Mouse (Mus musculus): Measurements from ENCODE around the gene Grid1. TPM values are rescaled to one million over a fixed set of nuclear protein-coding genes. Genes with fewer than 3 reads are reported as not detected.

The Grid1 gene
- total RNA-seq, 2 experiments from 2014 or later: 0.09 to 0.24 TPM

GRCm38 (mm10) chr14:35120089-35120488 lies 300.2 kb downstream of the Grid1 start:
- DNase-seq: no peak

GRCm38 (mm10) chr14:35120905-35121304 lies 301.0 kb downstream of the Grid1 start:
- no peak for DNase-seq

GRCm38 (mm10) chr14:35122111-35122510 lies 302.2 kb downstream of the Grid1 start:
- no peak for DNase-seq

- DNase-seq: no peak
Measured at GRCm38 (mm10) chr14:35123260-35123875, 303.5 kb downstream of the Grid1 start.

DNA sequence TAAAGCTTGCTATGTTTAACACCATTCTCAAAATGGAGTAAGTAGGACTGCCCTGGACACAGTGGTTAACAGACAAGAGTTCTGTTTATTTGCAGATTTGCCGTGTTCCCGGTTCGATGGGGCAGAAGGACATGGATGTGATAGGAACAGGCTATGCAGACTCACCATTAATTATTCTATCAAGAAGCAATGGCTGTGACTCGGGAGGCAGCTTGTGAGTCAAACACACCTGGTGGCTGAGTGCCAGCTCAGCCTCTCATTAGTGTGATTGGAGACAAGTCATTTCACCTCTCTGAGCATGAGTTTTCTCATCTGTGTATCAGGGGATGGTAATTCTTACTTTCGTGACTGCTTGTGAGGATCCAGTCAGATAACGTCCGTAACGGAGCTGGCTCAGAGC lies 307.7 kb downstream of the Grid1 start:
- no peak for DNase-seq

DNA sequence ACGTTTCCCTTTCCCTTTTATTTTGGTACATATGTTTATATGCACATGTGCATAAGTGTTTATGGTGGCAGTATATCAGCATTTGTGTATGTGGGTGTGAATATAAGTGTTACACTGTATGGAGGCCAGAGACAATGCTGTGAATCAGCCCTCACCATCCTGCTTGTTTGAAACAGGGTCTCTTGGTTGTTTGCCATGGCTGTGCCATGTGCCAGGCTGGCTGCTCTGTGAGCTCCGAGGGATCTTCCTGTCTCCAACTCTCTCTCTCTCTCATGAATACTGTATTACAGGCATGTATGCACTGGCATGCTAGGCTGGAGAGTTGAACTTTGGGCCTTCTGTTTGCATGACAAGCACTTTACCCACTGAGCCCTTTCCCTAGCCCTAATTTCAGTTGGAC lies 315.1 kb downstream of the Grid1 start:
- DNase-seq: no peak

- DNase-seq: no peak
Measured at GRCm38 (mm10) chr14:35138069-35138468, 318.2 kb downstream of the Grid1 start.

- DNase-seq: no peak
Measured at GRCm38 (mm10) chr14:35139824-35140223, 319.9 kb downstream of the Grid1 start.

DNA sequence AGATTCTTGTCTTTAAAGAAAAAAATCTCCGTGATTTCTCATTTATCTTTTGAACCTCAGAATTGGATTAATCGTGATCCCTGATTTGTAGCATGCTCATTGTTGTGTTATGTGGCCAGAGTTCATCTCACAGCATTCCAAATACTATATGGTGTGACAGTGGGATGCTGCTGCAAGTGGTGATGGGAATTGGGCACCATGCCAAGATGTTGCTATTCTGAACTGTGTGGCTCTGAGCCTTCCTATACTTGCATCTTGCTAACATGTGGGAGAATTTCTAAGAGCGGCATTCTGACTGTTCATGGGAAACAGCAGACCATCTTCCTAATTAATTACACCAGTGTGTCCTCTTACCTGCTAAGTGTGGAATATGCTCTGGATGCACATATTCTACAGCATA lies 332.5 kb downstream of the Grid1 start:
- DNase-seq: no peak

- DNase-seq: no peak
Measured at GRCm38 (mm10) chr14:35153701-35154277, 333.9 kb downstream of the Grid1 start.

DNA sequence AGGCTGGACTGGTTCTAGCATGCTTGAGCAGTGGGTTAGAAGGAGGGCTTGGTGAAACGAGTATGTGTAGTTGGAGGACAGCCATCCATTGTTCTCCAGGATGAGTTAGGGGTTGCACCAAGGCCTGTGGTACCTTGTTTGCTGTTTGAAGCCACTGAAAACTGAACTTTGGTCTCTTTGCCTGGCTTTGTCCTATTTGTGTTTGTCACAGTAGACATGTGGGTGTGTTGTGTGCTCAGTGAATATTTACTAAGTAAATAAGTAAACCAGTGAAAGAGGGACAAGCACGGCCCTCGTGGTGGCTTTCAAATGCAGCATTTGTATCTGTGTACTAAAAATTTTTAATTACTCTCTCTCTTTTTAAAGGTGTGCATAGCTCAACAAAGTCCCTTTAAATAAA lies 334.5 kb downstream of the Grid1 start:
- no peak for DNase-seq

DNA sequence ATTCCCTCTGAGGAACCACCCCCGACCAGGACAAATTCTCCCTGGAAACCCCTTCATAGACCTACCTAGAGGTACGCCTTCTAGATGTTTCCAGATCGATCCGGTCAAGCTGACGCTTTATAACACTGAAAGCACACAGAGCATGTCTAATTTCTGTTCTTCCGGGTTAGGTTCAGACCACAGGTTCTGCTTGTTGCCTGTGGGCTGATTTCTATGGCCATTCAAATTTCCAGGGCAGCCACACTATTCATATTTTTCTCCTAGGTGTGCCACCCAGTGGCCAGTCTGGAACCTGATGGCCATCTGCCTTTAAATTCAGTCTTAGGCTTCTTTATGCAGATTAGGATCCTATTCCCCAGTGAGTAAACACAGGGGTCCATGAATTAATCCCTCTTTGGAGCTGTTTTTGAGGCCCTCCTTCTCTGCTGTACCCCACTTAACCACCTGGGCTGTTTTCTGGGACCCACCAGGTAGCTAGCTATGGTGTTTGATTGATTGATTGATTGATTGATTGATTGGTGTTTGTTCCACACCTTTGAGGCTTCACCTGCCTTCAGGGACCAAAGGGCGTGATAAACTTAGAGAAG lies 337.3 kb downstream of the Grid1 start:
- DNase-seq: no peak

DNA sequence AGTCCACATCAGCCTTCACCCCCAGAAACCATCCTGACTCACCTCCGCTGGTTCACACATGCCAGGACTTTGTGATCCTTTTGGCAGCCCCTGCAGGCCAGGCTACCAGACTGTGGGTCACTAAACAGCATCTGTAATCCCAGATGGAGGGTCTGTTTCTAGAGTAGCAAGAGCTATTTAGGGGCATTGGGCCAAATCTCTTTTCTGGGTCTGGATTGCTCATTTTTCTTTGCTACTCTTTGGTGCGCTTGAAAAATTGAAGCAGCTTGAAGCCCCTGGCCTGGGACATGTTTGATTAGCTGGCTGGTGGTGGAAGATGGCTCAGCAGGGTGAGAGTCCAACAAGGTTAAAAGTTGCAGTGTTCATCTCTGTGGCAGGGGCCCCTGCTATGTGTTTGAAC lies 339.4 kb downstream of the Grid1 start:
- no peak for DNase-seq

DNA sequence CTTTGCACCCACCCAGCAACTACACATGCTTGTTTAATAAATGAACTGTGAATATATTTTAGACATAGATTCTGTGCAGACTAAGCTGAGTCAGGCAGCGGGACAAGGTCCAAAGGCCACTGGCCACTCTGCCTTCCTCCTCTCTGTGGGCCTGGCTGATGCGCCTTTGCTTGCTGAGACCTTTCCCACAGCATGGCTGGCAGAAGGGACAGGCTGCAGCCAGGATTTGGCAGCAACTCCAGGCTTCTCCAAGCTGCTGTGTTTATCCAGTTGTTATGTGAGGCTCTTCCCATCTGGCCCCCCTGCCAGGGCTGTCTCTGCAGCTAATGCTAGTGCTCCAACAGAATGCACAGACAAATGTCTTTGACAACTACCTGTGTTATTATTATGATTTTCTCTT lies 347.5 kb downstream of the Grid1 start:
- no peak for DNase-seq

GRCm38 (mm10) chr14:35173861-35174260 lies 354.0 kb downstream of the Grid1 start:
- DNase-seq: no peak

DNA sequence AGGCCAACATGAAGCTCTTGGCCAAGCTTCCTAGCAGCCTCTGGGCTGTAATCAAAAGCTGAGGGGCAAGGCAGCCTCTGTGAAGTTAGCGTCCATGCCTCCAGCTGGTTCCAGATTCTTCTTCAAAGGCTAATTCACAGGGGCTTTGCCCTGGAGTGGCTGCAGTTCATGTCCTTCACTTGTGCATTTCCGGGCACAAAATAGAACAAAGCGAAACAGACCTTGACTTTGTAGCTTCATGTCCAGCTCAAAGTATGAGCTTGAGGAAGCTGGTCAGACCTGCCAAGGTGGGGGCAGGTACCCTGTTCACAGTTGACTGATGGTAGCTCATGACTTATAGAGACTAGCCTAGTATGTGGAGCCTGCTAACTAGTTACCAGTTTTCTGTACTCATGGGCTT lies 356.1 kb downstream of the Grid1 start:
- DNase-seq: no peak

- DNase-seq: no peak
Measured at GRCm38 (mm10) chr14:35179076-35179475, 359.2 kb downstream of the Grid1 start.

DNA sequence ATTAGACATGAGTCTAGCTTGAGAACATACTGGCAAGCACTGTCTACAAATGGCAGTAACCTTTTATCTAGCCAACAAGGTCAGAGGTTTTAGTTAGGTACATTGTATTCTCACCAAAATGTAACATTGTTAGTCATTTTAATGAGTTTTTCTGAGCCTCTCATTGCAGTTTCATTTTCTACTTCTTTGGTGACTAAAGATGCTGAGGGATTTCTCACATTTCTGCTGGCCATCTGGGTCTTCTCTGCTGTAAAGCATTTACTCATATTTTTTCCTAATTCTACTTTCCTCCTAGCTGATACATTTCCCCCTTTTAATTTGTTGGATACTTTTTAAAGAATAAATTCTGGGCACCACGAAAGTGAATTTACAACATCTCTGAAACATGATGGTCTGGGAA lies 365.5 kb downstream of the Grid1 start:
- no peak for DNase-seq

GRCm38 (mm10) chr14:35192256-35192655 lies 372.3 kb downstream of the Grid1 start:
- no peak for DNase-seq

GRCm38 (mm10) chr14:35197371-35197770 lies 377.5 kb downstream of the Grid1 start:
- DNase-seq: no peak

DNA sequence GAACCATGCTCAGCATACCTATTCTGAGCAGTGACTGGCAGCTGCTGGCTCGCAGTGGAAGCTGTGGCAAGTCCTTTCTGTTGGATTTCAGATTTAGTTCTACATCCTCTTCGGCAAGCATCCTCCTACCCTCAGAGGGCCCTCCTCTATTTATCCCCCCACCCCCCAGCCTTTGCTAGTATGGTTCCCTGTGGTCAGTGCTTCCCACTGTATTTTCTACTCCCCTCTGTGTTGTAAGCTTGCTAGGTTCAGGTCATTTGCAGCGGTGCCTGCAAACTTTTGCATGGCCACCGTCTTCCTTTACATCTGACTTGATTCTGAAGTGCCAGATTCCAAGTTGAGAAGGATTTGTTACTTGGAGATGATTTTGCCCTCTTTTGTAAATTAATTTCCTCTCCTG lies 378.5 kb downstream of the Grid1 start:
- no peak for DNase-seq

DNA sequence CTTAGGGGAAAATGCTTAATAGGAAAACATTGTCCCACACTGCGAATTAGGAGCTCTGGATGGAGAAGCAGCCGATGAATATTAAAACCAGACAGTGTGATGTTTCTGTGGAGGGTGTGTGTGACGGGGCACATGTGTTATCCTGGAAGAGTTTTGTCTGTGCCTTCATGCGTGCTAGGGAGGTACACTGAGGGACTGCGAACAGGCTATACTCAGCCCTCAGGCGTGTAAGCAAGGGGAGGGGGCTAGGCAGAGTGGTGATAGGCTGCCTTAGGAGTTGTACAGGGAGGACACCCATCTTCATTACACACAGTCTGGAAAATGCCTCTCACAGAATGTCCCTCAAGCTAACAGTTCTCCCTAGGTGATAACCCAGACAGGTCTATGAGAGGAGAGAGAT lies 379.0 kb downstream of the Grid1 start:
- no peak for DNase-seq

DNA sequence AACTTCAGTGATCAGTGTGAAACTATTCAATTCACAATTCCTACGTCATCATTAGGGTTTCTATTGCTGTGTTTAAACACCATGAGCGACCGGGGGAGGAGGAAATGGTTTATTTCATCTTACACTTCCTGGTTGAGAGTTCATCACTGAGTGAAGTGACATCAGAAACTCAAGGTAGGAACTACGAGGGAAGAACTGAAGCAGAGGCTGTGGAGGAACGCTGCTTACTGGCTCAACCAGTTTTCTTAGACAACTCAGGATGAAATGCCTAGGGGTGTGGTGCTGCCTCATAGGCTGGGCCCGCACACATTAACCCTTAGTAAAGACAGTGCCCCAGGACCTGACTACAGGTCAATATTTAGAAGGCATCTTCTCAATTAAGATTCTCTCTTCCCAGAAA lies 389.5 kb downstream of the Grid1 start:
- DNase-seq: no peak

GRCm38 (mm10) chr14:35219021-35219420 lies 399.1 kb downstream of the Grid1 start:
- DNase-seq: no peak

Data from heart, postnatal 4 days (tissue).